Mouse (Mus musculus) bone marrow, adult 2 months (tissue): Measurements from ENCODE around the gene Neurl2. TPM values are rescaled to one million over a fixed set of nuclear protein-coding genes. Genes with fewer than 3 reads are reported as not detected.

Experiments
- H3K27ac ChIP-seq: fragments of 200-500 bp; 2 replicates; pipeline ENCODE4 v1.5.1; 2012; ENCODE audit warnings: low read depth, mild to moderate bottlenecking, control low read depth, inconsistent platforms, low read length; ENCODE audit not compliant: control insufficient read depth, poor library complexity, insufficient read depth
- H3K4me1 ChIP-seq: fragments of 200-500 bp; 2 replicates; pipeline ENCODE4 v1.6.1; 2011; ENCODE audit warnings: low read length; ENCODE audit not compliant: control insufficient read depth, insufficient read depth
- H3K4me3 ChIP-seq: fragments of 200-500 bp; replicated peaks from 2 replicates; pipeline ENCODE3; 2011; ENCODE audit warnings: mild to moderate bottlenecking, low read depth, low read length, control low read depth; ENCODE audit not compliant: control insufficient read depth
- CTCF ChIP-seq: fragments of 200-500 bp; IDR thresholded peaks from 2 replicates; pipeline ENCODE4 v1.5.1; 2011; ENCODE audit warnings: low read length, control low read depth; ENCODE audit not compliant: control insufficient read depth, insufficient read depth
- POLR2A ChIP-seq: fragments of 200-500 bp; IDR thresholded peaks from 2 replicates; pipeline ENCODE4 v1.6.1; 2011; ENCODE audit warnings: low read depth, mild to moderate bottlenecking, control low read depth, low read length, borderline replicate concordance; ENCODE audit not compliant: control insufficient read depth
- WGBS: fragments of 180-500 bp; shearing (Covaris S2); methylation state at CpG from one replicate; pipeline ENCODE4 v1.1.7; 2018; 5-methylcytosine and 5-hydroxymethylcytosine counted together
- polyA plus RNA-seq: library from polyadenylated mRNA; stranded (reverse); fragments of >200 nt; gene quantifications from 2 replicates; pipeline ENCODE4 v1.2.4, GENCODE M21; 2011; ENCODE audit warnings: low replicate concordance; ENCODE audit not compliant: missing spikeins, insufficient read depth, insufficient read length

Neurl2 gene
- polyA plus RNA-seq, 1 experiment, result not detected

GRCm38 (mm10) chr2:164787032-164787431 is 46.2 kb downstream of the Neurl2 start:
- peaks cover 4% of the 10 kb centered on the region for H3K4me1 ChIP-seq
- no peak overlapping the region for H3K4me3 ChIP-seq
- no peak for TF ChIP-seq POLR2A
- WGBS, result 26% methylated on average over 3 of the region's 3 CpGs
- no peak overlapping the region for H3K27ac ChIP-seq

GRCm38 (mm10) chr2:164786388-164786885 is 46.8 kb downstream of the Neurl2 start:
- Histone ChIP-seq H3K4me1 (peaks cover 4% of the 10 kb centered on the region), H3K27ac (peak overlapping the region; percentile 56), H3K4me3 (peak overlapping the region; percentile 72)
- 22% methylated on average over 15 of the region's 15 CpGs for WGBS
- no peak for TF ChIP-seq CTCF
- no peak for TF ChIP-seq POLR2A

- peak within 1 kb of the TSS; percentile 72 for H3K4me3 ChIP-seq
- peak within 1 kb of the TSS; percentile 56 for H3K27ac ChIP-seq
- WGBS, result under 1% methylated on average over 88 of the region's 89 CpGs
- H3K4me1 ChIP-seq, result peaks cover 4% of the 10 kb centered on the region
- peak; percentile 15; the same call in 1 of the 2 replicates for TF ChIP-seq POLR2A
- TF ChIP-seq CTCF, result no peak
Measured at GRCm38 (mm10) chr2:164785481-164786387, 47.5 kb downstream of the Neurl2 start, which contains the start of gene Snx21. Gene Snx21, plus strand, starts transcription at chr2:164785823.

GRCm38 (mm10) chr2:164784869-164785420 is 48.3 kb downstream of the Neurl2 start:
- no peak for TF ChIP-seq CTCF
- no peak for TF ChIP-seq POLR2A
- Histone ChIP-seq H3K4me3 (no peak overlapping the region), H3K4me1 (peaks cover 4% of the 10 kb centered on the region), H3K27ac (no peak overlapping the region)
- 6% methylated on average over 7 of the region's 7 CpGs for WGBS

GRCm38 (mm10) chr2:164783926-164784581 is 49.2 kb downstream of the Neurl2 start:
- TF ChIP-seq CTCF (no peak), POLR2A (no peak)
- WGBS, result 73% methylated on average over 7 of the region's 7 CpGs
- Histone ChIP-seq H3K27ac (no peak overlapping the region), H3K4me1 (peaks cover 4% of the 10 kb centered on the region), H3K4me3 (no peak overlapping the region)

GRCm38 (mm10) chr2:164781876-164782275 is 51.4 kb downstream of the Neurl2 start:
- 80% methylated on average over 4 of the region's 4 CpGs for WGBS

More at GRCm38 (mm10) chr2:164781876-164782275, 51.4 kb downstream of the Neurl2 start:
- Histone ChIP-seq H3K27ac (no peak overlapping the region), H3K4me1 (peaks cover 3% of the 10 kb centered on the region), H3K4me3 (no peak overlapping the region)
- no peak for TF ChIP-seq CTCF
- no peak for TF ChIP-seq POLR2A

Other genes with a start within 250 kb of the Neurl2 start
- gene Wfdc6a, start 248.0 kb downstream of the Neurl2 start, polyA plus RNA-seq, result not detected in 2 replicates
- gene Eppin, start 239.9 kb downstream of the Neurl2 start, polyA plus RNA-seq, result not detected in 2 replicates
- gene Wfdc6b, start 219.9 kb downstream of the Neurl2 start, polyA plus RNA-seq, result not detected in 2 replicates
- gene Wfdc8, start 219.8 kb downstream of the Neurl2 start, polyA plus RNA-seq, result not detected in 2 replicates
- gene Wfdc16, start 194.7 kb downstream of the Neurl2 start, polyA plus RNA-seq, result not detected in 2 replicates
- gene Wfdc10, start 177.4 kb downstream of the Neurl2 start, polyA plus RNA-seq, result not detected in 2 replicates
- gene Wfdc9, start 176.9 kb downstream of the Neurl2 start, polyA plus RNA-seq, result not detected in 2 replicates
- not detected in 2 replicates for gene Wfdc11, start 159.4 kb downstream of the Neurl2 start, polyA plus RNA-seq
- not detected in 2 replicates for gene Wfdc13, start 148.3 kb downstream of the Neurl2 start, polyA plus RNA-seq
- gene Spint4, start 135.0 kb downstream of the Neurl2 start, polyA plus RNA-seq, result not detected in 2 replicates
- gene Spint5, start 118.2 kb downstream of the Neurl2 start, polyA plus RNA-seq, result not detected in 2 replicates
- gene Wfdc3, start 87.5 kb downstream of the Neurl2 start, polyA plus RNA-seq, result 2.1 and 2.2 TPM in 2 replicates
- 35.3 and 47.6 TPM in 2 replicates for gene Dnttip1, start 87.5 kb downstream of the Neurl2 start, polyA plus RNA-seq
- 261 and 459 TPM in 2 replicates for gene Ube2c, start 63.6 kb downstream of the Neurl2 start, polyA plus RNA-seq
- gene Tnnc2, start 53.5 kb downstream of the Neurl2 start, polyA plus RNA-seq, result 9.6 and 12.2 TPM in 2 replicates
- 2.3 and 5.8 TPM in 2 replicates for gene Snx21, start 47.6 kb downstream of the Neurl2 start, polyA plus RNA-seq
- gene Acot8, start 28.6 kb downstream of the Neurl2 start, polyA plus RNA-seq, result 16.5 and 36.5 TPM in 2 replicates
- 3.4 and 4.4 TPM in 2 replicates for gene Zswim3, start 28.4 kb downstream of the Neurl2 start, polyA plus RNA-seq
- 2.1 and 3.7 TPM in 2 replicates for gene Zswim1, start 10.8 kb downstream of the Neurl2 start, polyA plus RNA-seq
- not detected in 2 replicates for gene Spata25, start 4.9 kb downstream of the Neurl2 start, polyA plus RNA-seq
- gene Ctsa, start 583 bp downstream of the Neurl2 start, polyA plus RNA-seq, result 61.0 and 109 TPM in 2 replicates
- 2.4 and 6.5 TPM in 2 replicates for gene Pltp, start 24.3 kb upstream of the Neurl2 start, polyA plus RNA-seq
- gene Pcif1, start 45.8 kb upstream of the Neurl2 start, polyA plus RNA-seq, result 24.8 and 31.6 TPM in 2 replicates
- 17.1 and 35.2 TPM in 2 replicates for gene Zfp335, start 78.3 kb upstream of the Neurl2 start, polyA plus RNA-seq
- 173 and 363 TPM in 2 replicates for gene Mmp9, start 107.3 kb upstream of the Neurl2 start, polyA plus RNA-seq
- 3.6 and 5.1 TPM in 2 replicates for gene Slc12a5, start 127.3 kb upstream of the Neurl2 start, polyA plus RNA-seq
- gene Ncoa5, start 201.4 kb upstream of the Neurl2 start, polyA plus RNA-seq, result 15.9 and 30.7 TPM in 2 replicates
- gene Cd40, start 222.2 kb upstream of the Neurl2 start, polyA plus RNA-seq, result 11.4 and 13.6 TPM in 2 replicates